Mouse (Mus musculus) MEL (cell line): Measurements from ENCODE around the gene Dcdc2a. TPM values are rescaled to one million over a fixed set of nuclear protein-coding genes. Genes with fewer than 3 reads are reported as not detected.

Experiments used
- polyA plus RNA-seq, 2 experiments: library from polyadenylated mRNA; stranded (reverse) in 1 of 2; unstranded in 1 of 2; fragments of >175 nt in 1 of 2; fragments of >200 nt in 1 of 2; gene quantifications; 2 replicates each; pipeline versions ENCODE4 v1.2.1 to v1.2.4; 2012; ENCODE audit warnings: low replicate concordance in 2 of 2, low read depth in 1 of 2; ENCODE audit not compliant: insufficient read length in 2 of 2, insufficient read depth in 1 of 2, missing spikeins in 1 of 2
- total RNA-seq: library from RNA; depleted of rRNA; stranded (reverse); fragments of 300-350 nt; gene quantifications from 2 replicates; pipeline ENCODE4 v1.2.3, GENCODE M21; 2012; rRNA removed

Dcdc2a gene
- total and polyA plus RNA-seq, 3 experiments, result not detected

Other genes starting within 250 kb of the Dcdc2a start
- gene Acot13, start 224.5 kb upstream of the Dcdc2a start, total RNA-seq, result 45.7 and 51.8 TPM in 2 replicates
- gene Acot13, start 224.5 kb upstream of the Dcdc2a start, polyA plus RNA-seq, result 10 to 100 TPM in 1 of 2 experiments, not detected in 1; 57.3 TPM
- 33.1 and 36.9 TPM in 2 replicates for gene Tdp2, start 224.3 kb upstream of the Dcdc2a start, total RNA-seq
- gene Tdp2, start 224.3 kb upstream of the Dcdc2a start, polyA plus RNA-seq, result 10 to 100 TPM in 1 of 2 experiments, not detected in 1; 45.3 TPM
- not detected in 2 replicates for gene D130043K22Rik, start 210.9 kb upstream of the Dcdc2a start, total RNA-seq
- gene D130043K22Rik, start 210.9 kb upstream of the Dcdc2a start, polyA plus RNA-seq, result not detected
- gene Aldh5a1, start 118.3 kb upstream of the Dcdc2a start, total RNA-seq, result 0.04 and 0.07 TPM in 2 replicates
- gene Aldh5a1, start 118.3 kb upstream of the Dcdc2a start, polyA plus RNA-seq, result under 1 TPM in 1 of 2 experiments, not detected in 1; 0.15 TPM
- 0.56 and 0.92 TPM in 2 replicates for gene Gpld1, start 112.9 kb upstream of the Dcdc2a start, total RNA-seq
- gene Gpld1, start 112.9 kb upstream of the Dcdc2a start, polyA plus RNA-seq, result under 1 TPM in 1 of 2 experiments, not detected in 1; 0.03 TPM
- gene Mrs2, start 35.6 kb upstream of the Dcdc2a start, total RNA-seq, result 16.6 and 19.1 TPM in 2 replicates
- gene Mrs2, start 35.6 kb upstream of the Dcdc2a start, polyA plus RNA-seq, result 10 to 100 TPM in 1 of 2 experiments, not detected in 1; 45.4 TPM
- not detected in 2 replicates for gene Nrsn1, start 214.5 kb downstream of the Dcdc2a start, total RNA-seq
- gene Nrsn1, start 214.5 kb downstream of the Dcdc2a start, polyA plus RNA-seq, result not detected